Mouse (Mus musculus) liver, embryonic 14.5 days (tissue): Measurements from ENCODE around the gene Klrd1. TPM values are rescaled to one million over a fixed set of nuclear protein-coding genes. Genes with fewer than 3 reads are reported as not detected.
"Not testable (repeated sequence)": the region's sequence is repeated elsewhere in the genome, so short reads cannot be mapped to it uniquely, and the experiment has no call there.

Experiments
- ATAC-seq: fragments of 200-750 bp; cut with Nextera tagmentation; 2 replicates; pipeline ENCODE4 v1.8.0; 2017; ENCODE audit warnings: moderate number of reproducible peaks, mild to moderate bottlenecking, moderate library complexity; ENCODE audit not compliant: insufficient read depth
- DNase-seq, 3 experiments: peaks; one replicate each; pipeline ENCODE4 v3.0.0-alpha.2; 2012 to 2013; ENCODE audit warnings: low read depth in 3 of 3, low spot score in 3 of 3
- H3K27ac ChIP-seq: fragments of 300-500 bp; sonication (generic); 2 replicates; pipeline ENCODE4 v1.5.1; 2014; ENCODE audit warnings: moderate library complexity, mild to moderate bottlenecking, control low read depth, inconsistent platforms
- H3K27me3 ChIP-seq: fragments of 300-500 bp; sonication (generic); 2 replicates; pipeline ENCODE4 v1.6.1; 2014; ENCODE audit warnings: mild to moderate bottlenecking, low read length, moderate library complexity; ENCODE audit not compliant: control insufficient read depth, insufficient read depth
- H3K36me3 ChIP-seq: fragments of 300-500 bp; sonication (generic); replicated peaks from 2 replicates; pipeline ENCODE4 v1.6.1; 2014; ENCODE audit warnings: low read depth; ENCODE audit not compliant: control insufficient read depth, insufficient read depth
- H3K4me1 ChIP-seq, 2 experiments: fragments of 200-500 bp in 1 of 2; fragments of 300-500 bp in 1 of 2; sonication (generic) in 1 of 2; replicated peaks; 2 replicates each; pipeline ENCODE4 v1.6.1; 2012 to 2014; ENCODE audit warnings: antibody characterized with exemption in 1 of 2, inconsistent platforms in 1 of 2, low read length in 1 of 2; ENCODE audit not compliant: control insufficient read depth in 2 of 2, insufficient read depth in 2 of 2
- H3K4me2 ChIP-seq: fragments of 300-500 bp; sonication (generic); 2 replicates; pipeline ENCODE4 v1.6.1; 2014; ENCODE audit warnings: low read depth, mild to moderate bottlenecking, control low read depth, moderate library complexity
- H3K4me3 ChIP-seq, 2 experiments: fragments of 200-500 bp in 1 of 2; fragments of 300-500 bp in 1 of 2; sonication (generic) in 1 of 2; 2 replicates each; pipeline ENCODE4 v1.5.1; 2012 to 2014; ENCODE audit warnings: low read depth in 2 of 2, low read length in 2 of 2, mild to moderate bottlenecking in 2 of 2, control low read depth in 1 of 2, inconsistent platforms in 1 of 2, moderate library complexity in 1 of 2; ENCODE audit not compliant: insufficient read depth in 1 of 2
- H3K9ac ChIP-seq: fragments of 300-500 bp; sonication (generic); replicated peaks from 2 replicates; pipeline ENCODE4 v1.6.1; 2014; ENCODE audit warnings: mild to moderate bottlenecking, control low read depth, moderate library complexity
- H3K9me3 ChIP-seq: fragments of 300-500 bp; sonication (generic); 2 replicates; pipeline ENCODE4 v1.6.1; 2016; ENCODE audit warnings: low read length, mixed read lengths; ENCODE audit not compliant: control insufficient read depth
- CTCF ChIP-seq: IDR thresholded peaks from 2 replicates; pipeline ENCODE4 v1.5.1; 2016; ENCODE audit warnings: antibody characterized with exemption, low read depth, control low read depth
- EP300 ChIP-seq: IDR thresholded peaks from 2 replicates; pipeline ENCODE4 v1.6.1; 2016; ENCODE audit warnings: antibody characterized with exemption, low read depth
- WGBS: fragments of 180-500 bp; shearing (Covaris S2); extraction: QIAGEN DNeasy Blood & Tissue Kit; methylation state at CpG from one replicate; pipeline ENCODE4 v1.1.7; 2014; ENCODE audit not compliant: insufficient replicate concordance; 5-methylcytosine and 5-hydroxymethylcytosine counted together
- polyA plus RNA-seq, 2 experiments: library from polyadenylated mRNA; depleted of rRNA in 1 of 2; stranded (reverse) in 1 of 2; unstranded in 1 of 2; fragments of >200 nt; fragmentation: Nextera tagmentation in 1 of 2; extraction: Ambion mirVana in 1 of 2; gene quantifications; 2 replicates each; pipeline versions ENCODE4 v1.2.1 to v1.2.3; 2012 to 2014

The Klrd1 gene
- polyA plus RNA-seq, 2 experiments: 0.19 to 0.50 TPM

- TF ChIP-seq CTCF: no peak
- TF ChIP-seq EP300: no peak
- H3K27me3 ChIP-seq: no peaks in the 10 kb centered on the region
- H3K4me1 ChIP-seq: no peaks in the 10 kb centered on the region
- H3K4me3 ChIP-seq: no peak overlapping the region
- H3K9ac ChIP-seq: no peak overlapping the region
- no peak for ATAC-seq
- H3K27ac ChIP-seq: no peak overlapping the region
- H3K9me3 ChIP-seq: no peaks in the 10 kb centered on the region
- no peak overlapping the region for H3K4me2 ChIP-seq
- no peak for DNase-seq
- H3K36me3 ChIP-seq: no peaks in the 10 kb centered on the region
Measured at GRCm38 (mm10) chr6:129608372-129608771, 16.8 kb downstream of the Klrd1 start.

DNA sequence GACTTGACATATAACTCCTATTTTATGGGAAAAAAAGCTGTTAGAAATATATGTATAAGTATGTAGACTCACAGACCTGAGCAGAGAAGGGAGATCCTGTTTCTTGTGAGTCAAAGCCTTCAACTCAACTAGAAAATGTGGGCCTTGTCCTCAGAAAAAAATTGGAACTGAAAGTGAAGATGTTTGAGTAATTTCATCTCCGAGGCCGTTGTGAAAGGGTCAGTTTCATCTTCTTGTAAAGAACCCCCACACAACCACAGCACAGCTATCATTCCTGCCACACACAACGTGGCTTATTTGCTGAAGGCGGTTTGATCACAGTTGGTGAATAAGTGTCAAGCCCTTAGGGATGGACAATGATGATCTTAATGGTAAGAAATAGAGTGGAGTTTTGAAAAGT is 32.2 kb downstream of the Klrd1 start, which contains the start of gene Klrk1:
Gene Klrk1 (minus strand): TSS at position 130 of the 400 bp plus-strand sequence.
- no peak for DNase-seq
- Histone ChIP-seq H3K4me1 (no peaks in the 10 kb centered on the region), H3K27ac (no peak within 1 kb of the TSS), H3K4me2 (no peak within 1 kb of the TSS), H3K27me3 (no peaks in the 10 kb centered on the region), H3K36me3 (no peaks in the 10 kb centered on the region), H3K9me3 (no peaks in the 10 kb centered on the region), H3K9ac (no peak within 1 kb of the TSS), H3K4me3 (no peak within 1 kb of the TSS)
- 39% methylated on average over 4 of the region's 4 CpGs for WGBS
- TF ChIP-seq CTCF: no peak
- TF ChIP-seq EP300: no peak
- ATAC-seq: no peak

- not testable (repeated sequence) for ATAC-seq
Measured at GRCm38 (mm10) chr6:129631046-129631445, 39.5 kb downstream of the Klrd1 start.

DNA sequence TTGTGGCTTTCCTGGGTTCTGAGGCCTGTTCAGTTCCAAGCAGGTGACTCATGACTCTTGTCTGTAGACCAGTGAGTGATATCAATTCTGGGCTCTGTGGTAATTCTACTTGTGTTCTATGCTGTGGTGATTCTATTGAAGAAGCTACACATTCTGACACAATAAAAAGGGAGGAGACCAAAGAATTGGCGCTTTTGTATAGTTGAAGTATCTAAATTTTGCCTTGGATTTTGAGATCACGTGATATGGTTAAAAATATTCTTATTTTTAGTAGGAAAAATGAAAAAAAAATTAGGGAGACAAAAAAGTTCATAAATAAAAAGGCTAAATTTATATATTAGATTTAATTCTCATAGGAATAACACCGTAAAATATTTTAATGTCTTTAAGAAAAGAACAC is 51.7 kb downstream of the Klrd1 start, which contains the start of gene Klrc3:
Gene Klrc3 (minus strand): TSS at position 101 of the 400 bp plus-strand sequence.
- H3K36me3 ChIP-seq, H3K4me2 ChIP-seq, H3K9ac ChIP-seq, ATAC-seq, H3K27ac ChIP-seq, DNase-seq, H3K4me1 ChIP-seq, H3K4me3 ChIP-seq, H3K27me3 ChIP-seq, H3K9me3 ChIP-seq: not testable (repeated sequence)
- 64% methylated on average over 3 of the region's 3 CpGs for WGBS

More at GRCm38 (mm10) chr6:129631046-129631445, 39.5 kb downstream of the Klrd1 start:
- 50% methylated on average over 2 of the region's 2 CpGs for WGBS
- H3K9ac ChIP-seq, H3K9me3 ChIP-seq, H3K36me3 ChIP-seq, H3K27me3 ChIP-seq, H3K4me1 ChIP-seq, DNase-seq, H3K4me3 ChIP-seq, H3K4me2 ChIP-seq, H3K27ac ChIP-seq: not testable (repeated sequence)

- H3K4me1 ChIP-seq, H3K9me3 ChIP-seq, H3K9ac ChIP-seq, H3K27ac ChIP-seq, DNase-seq, H3K4me3 ChIP-seq, ATAC-seq, H3K36me3 ChIP-seq, H3K27me3 ChIP-seq, H3K4me2 ChIP-seq: not testable (repeated sequence)
- WGBS: 33% methylated on average over 1 of the region's 3 CpGs
Measured at GRCm38 (mm10) chr6:129644054-129644453, 52.5 kb downstream of the Klrd1 start.

Other genes with a start within 250 kb of the Klrd1 start
- gene Clec12a, start 249.1 kb upstream of the Klrd1 start, polyA plus RNA-seq (2012; rRNA removed): 3.3 and 5.5 TPM in 2 replicates
- 9.5 and 10.4 TPM in 2 replicates for gene Clec12a, start 249.1 kb upstream of the Klrd1 start, polyA plus RNA-seq (2014; fragmentation: Nextera tagmentation; extraction: Ambion mirVana)
- 0.02 and 0.03 TPM in 2 replicates for gene Clec12b, start 205.9 kb upstream of the Klrd1 start, polyA plus RNA-seq (2012; rRNA removed)
- not detected in 2 replicates for gene Clec12b, start 205.9 kb upstream of the Klrd1 start, polyA plus RNA-seq (2014; fragmentation: Nextera tagmentation; extraction: Ambion mirVana)
- 6.8 and 12.5 TPM in 2 replicates for gene Clec1b, start 194.5 kb upstream of the Klrd1 start, polyA plus RNA-seq (2012; rRNA removed)
- gene Clec1b, start 194.5 kb upstream of the Klrd1 start, polyA plus RNA-seq (2014; fragmentation: Nextera tagmentation; extraction: Ambion mirVana): 23.3 and 29.5 TPM in 2 replicates
- 0.79 and 1.0 TPM in 2 replicates for gene Clec9a, start 182.9 kb upstream of the Klrd1 start, polyA plus RNA-seq (2012; rRNA removed)
- 0.25 and 0.97 TPM in 2 replicates for gene Clec9a, start 182.9 kb upstream of the Klrd1 start, polyA plus RNA-seq (2014; fragmentation: Nextera tagmentation; extraction: Ambion mirVana)
- gene Clec1a, start 139.8 kb upstream of the Klrd1 start, polyA plus RNA-seq (2012; rRNA removed): 0.03 and 0.04 TPM in 2 replicates
- gene Clec1a, start 139.8 kb upstream of the Klrd1 start, polyA plus RNA-seq (2014; fragmentation: Nextera tagmentation; extraction: Ambion mirVana): 0.23 and 0.28 TPM in 2 replicates
- gene Olr1, start 84.6 kb upstream of the Klrd1 start, polyA plus RNA-seq (2012; rRNA removed): 0.64 and 0.83 TPM in 2 replicates
- gene Olr1, start 84.6 kb upstream of the Klrd1 start, polyA plus RNA-seq (2014; fragmentation: Nextera tagmentation; extraction: Ambion mirVana): 0.57 and 0.81 TPM in 2 replicates
- gene Tmem52b, start 79.2 kb upstream of the Klrd1 start, polyA plus RNA-seq (2012; rRNA removed): 0.01 TPM in 1 of 2 replicates, not detected in the other
- gene Tmem52b, start 79.2 kb upstream of the Klrd1 start, polyA plus RNA-seq (2014; fragmentation: Nextera tagmentation; extraction: Ambion mirVana): not detected in 2 replicates
- 15.1 and 19.2 TPM in 2 replicates for gene Gabarapl1, start 58.6 kb upstream of the Klrd1 start, polyA plus RNA-seq (2012; rRNA removed)
- 8.2 and 9.1 TPM in 2 replicates for gene Gabarapl1, start 58.6 kb upstream of the Klrd1 start, polyA plus RNA-seq (2014; fragmentation: Nextera tagmentation; extraction: Ambion mirVana)
- gene Klre1, start 13.9 kb upstream of the Klrd1 start, polyA plus RNA-seq (2012; rRNA removed): 0.03 TPM in 1 of 2 replicates, not detected in the other
- not detected in 2 replicates for gene Klre1, start 13.9 kb upstream of the Klrd1 start, polyA plus RNA-seq (2014; fragmentation: Nextera tagmentation; extraction: Ambion mirVana)
- 0.09 and 0.26 TPM in 2 replicates for gene Klrk1, start 32.1 kb downstream of the Klrd1 start, polyA plus RNA-seq (2012; rRNA removed)
- 0.48 and 0.59 TPM in 2 replicates for gene Klrk1, start 32.1 kb downstream of the Klrd1 start, polyA plus RNA-seq (2014; fragmentation: Nextera tagmentation; extraction: Ambion mirVana)
- not detected in 2 replicates for gene Klrc3, start 51.6 kb downstream of the Klrd1 start, polyA plus RNA-seq (2012; rRNA removed)
- not detected in 2 replicates for gene Klrc3, start 51.6 kb downstream of the Klrd1 start, polyA plus RNA-seq (2014; fragmentation: Nextera tagmentation; extraction: Ambion mirVana)
- gene Klrc2, start 68.9 kb downstream of the Klrd1 start, polyA plus RNA-seq (2012; rRNA removed): 0.01 TPM in 1 of 2 replicates, not detected in the other
- not detected in 2 replicates for gene Klrc2, start 68.9 kb downstream of the Klrd1 start, polyA plus RNA-seq (2014; fragmentation: Nextera tagmentation; extraction: Ambion mirVana)
- gene Klrc1, start 87.2 kb downstream of the Klrd1 start, polyA plus RNA-seq (2012; rRNA removed): 0.08 and 0.19 TPM in 2 replicates
- 0.08 and 0.14 TPM in 2 replicates for gene Klrc1, start 87.2 kb downstream of the Klrd1 start, polyA plus RNA-seq (2014; fragmentation: Nextera tagmentation; extraction: Ambion mirVana)
- not detected in 2 replicates for gene Klri1, start 125.3 kb downstream of the Klrd1 start, polyA plus RNA-seq (2012; rRNA removed)
- gene Klri1, start 125.3 kb downstream of the Klrd1 start, polyA plus RNA-seq (2014; fragmentation: Nextera tagmentation; extraction: Ambion mirVana): not detected in 2 replicates
- gene Klri2, start 148.7 kb downstream of the Klrd1 start, polyA plus RNA-seq (2012; rRNA removed): not detected in 2 replicates
- not detected in 2 replicates for gene Klri2, start 148.7 kb downstream of the Klrd1 start, polyA plus RNA-seq (2014; fragmentation: Nextera tagmentation; extraction: Ambion mirVana)
- not detected in 2 replicates for gene Gm156, start 192.5 kb downstream of the Klrd1 start, polyA plus RNA-seq (2012; rRNA removed)
- not detected in 2 replicates for gene Gm156, start 192.5 kb downstream of the Klrd1 start, polyA plus RNA-seq (2014; fragmentation: Nextera tagmentation; extraction: Ambion mirVana)